Mouse (Mus musculus) heart, postnatal 4 days (tissue): ENCODE results near the gene Rps6kl1. TPM values are rescaled to one million over a fixed set of nuclear protein-coding genes. Genes with fewer than 3 reads are reported as not detected.
A peak's percentile ranks its signal among the peaks of the same experiment; 100 is the strongest.

Source experiments
- DNase-seq: peaks from one replicate; pipeline ENCODE4 v3.0.0; 2021
- total RNA-seq, 2 experiments: library from RNA; stranded (reverse); gene quantifications; 2 replicates each; pipeline ENCODE4 v1.2.3; 2021

The Rps6kl1 gene
- total RNA-seq, 2 experiments from 2014 or later = 2.3 to 3.0 TPM

- no peak for DNase-seq
These were observed 48.0 kb downstream of the Rps6kl1 start for GRCm38 (mm10) chr12:85103096-85103495.

- DNase-seq = no peak
These were observed 49.5 kb downstream of the Rps6kl1 start for GRCm38 (mm10) chr12:85101521-85102106.

- no peak for DNase-seq
These were observed 50.1 kb downstream of the Rps6kl1 start for GRCm38 (mm10) chr12:85101001-85101400.

- DNase-seq = no peak
These were observed 55.2 kb downstream of the Rps6kl1 start for GRCm38 (mm10) chr12:85095859-85096258.

GRCm38 (mm10) chr12:85095146-85095545 is 55.9 kb downstream of the Rps6kl1 start:
- no peak for DNase-seq

- DNase-seq = peak; percentile 48
These were observed 56.4 kb downstream of the Rps6kl1 start for GRCm38 (mm10) chr12:85094706-85095105.

- peak; percentile 75 for DNase-seq
These were observed 57.1 kb downstream of the Rps6kl1 start for GRCm38 (mm10) chr12:85094010-85094409.

- peak; percentile 81 for DNase-seq
These were observed 58.9 kb downstream of the Rps6kl1 start for GRCm38 (mm10) chr12:85092214-85092613.

GRCm38 (mm10) chr12:85091190-85091589 is 59.9 kb downstream of the Rps6kl1 start:
- DNase-seq = no peak

GRCm38 (mm10) chr12:85087845-85088244 is 63.2 kb downstream of the Rps6kl1 start:
- DNase-seq = no peak

Other genes with a start within 250 kb of the Rps6kl1 start
- 10 to 100 TPM; 47.9 to 49.5 TPM for gene Fcf1, start 180.4 kb downstream of the Rps6kl1 start, total RNA-seq
- 10 to 100 TPM; 38.5 to 40.1 TPM for gene Arel1, start 180.4 kb downstream of the Rps6kl1 start, total RNA-seq
- 10 to 100 TPM; 39.4 to 45.2 TPM for gene Ylpm1, start 154.9 kb downstream of the Rps6kl1 start, total RNA-seq
- gene Prox2, start 40.5 kb downstream of the Rps6kl1 start, total RNA-seq = 1 to 10 TPM; 2.3 to 2.6 TPM
- 100 to 1,000 TPM; 538 to 559 TPM for gene Dlst, start 40.4 kb downstream of the Rps6kl1 start, total RNA-seq
- 1 to 10 TPM; 3.7 to 4.9 TPM for gene Pgf, start 26.5 kb upstream of the Rps6kl1 start, total RNA-seq
- 10 to 100 TPM; 55.0 to 55.9 TPM for gene Eif2b2, start 68.2 kb upstream of the Rps6kl1 start, total RNA-seq
- gene Mlh3, start 119.3 kb upstream of the Rps6kl1 start, total RNA-seq = 1 to 10 TPM; 6.9 to 8.7 TPM
- 10 to 100 TPM; 20.9 to 24.0 TPM for gene Acyp1, start 137.2 kb upstream of the Rps6kl1 start, total RNA-seq
- 1 to 10 TPM in 1 of 2 experiments, under 1 TPM in 1; 0.98 to 1.2 TPM for gene Zc2hc1c, start 137.3 kb upstream of the Rps6kl1 start, total RNA-seq
- 10 to 100 TPM; 68.4 to 73.6 TPM for gene Nek9, start 188.1 kb upstream of the Rps6kl1 start, total RNA-seq
- 100 to 1,000 TPM; 195 to 196 TPM for gene Tmed10, start 223.6 kb upstream of the Rps6kl1 start, total RNA-seq